Mouse (Mus musculus) heart, adult 2 months (tissue): Measurements from ENCODE around the gene Dram1. TPM values are rescaled to one million over a fixed set of nuclear protein-coding genes. Genes with fewer than 3 reads are reported as not detected.
A peak's percentile ranks its signal among the peaks of the same experiment; 100 is the strongest.

ENCODE experiments used
- DNase-seq, 2 experiments: peaks; one replicate each; pipeline ENCODE4 v3.0.0; 2021
- H3K27ac ChIP-seq: fragments of 200-600 bp; 2 replicates; pipeline ENCODE4 v1.8.1; 2022
- H3K27me3 ChIP-seq: fragments of 200-500 bp; 2 replicates; pipeline ENCODE4 v1.6.1; 2012; ENCODE audit warnings: mild to moderate bottlenecking, low read length, inconsistent platforms, mixed read lengths; ENCODE audit not compliant: control insufficient read depth, insufficient read depth
- H3K36me3 ChIP-seq: fragments of 200-500 bp; 2 replicates; pipeline ENCODE4 v1.6.1; 2012; ENCODE audit warnings: low read length, inconsistent platforms; ENCODE audit not compliant: control insufficient read depth, insufficient read depth
- H3K4me1 ChIP-seq: fragments of 200-500 bp; 2 replicates; pipeline ENCODE4 v1.6.1; 2011; ENCODE audit warnings: low read length; ENCODE audit not compliant: control insufficient read depth, insufficient read depth
- H3K4me3 ChIP-seq: fragments of 200-600 bp; 2 replicates; pipeline ENCODE4 v1.8.1; 2022
- H3K79me2 ChIP-seq: fragments of 200-500 bp; replicated peaks from 2 replicates; pipeline ENCODE4 v1.6.1; 2012; ENCODE audit warnings: mild to moderate bottlenecking, inconsistent platforms, low read length, moderate library complexity, mixed read lengths; ENCODE audit not compliant: control insufficient read depth, insufficient read depth
- H3K9ac ChIP-seq: fragments of 200-500 bp; 2 replicates; pipeline ENCODE4 v1.6.1; 2012; ENCODE audit warnings: low read depth, mild to moderate bottlenecking, control low read depth, inconsistent platforms, low read length, mixed read lengths
- CTCF ChIP-seq: fragments of 200-600 bp; IDR thresholded peaks from 2 replicates; pipeline ENCODE4 v1.8.1; 2022; ENCODE audit warnings: antibody characterized with exemption, mild to moderate bottlenecking, moderate library complexity
- EP300 ChIP-seq: fragments of 200-500 bp; IDR thresholded peaks from 2 replicates; pipeline ENCODE4 v1.6.1; 2011; ENCODE audit warnings: low read depth, low read length, control low read depth; ENCODE audit not compliant: insufficient read depth
- POLR2A ChIP-seq: fragments of 200-500 bp; IDR thresholded peaks from 2 replicates; pipeline ENCODE4 v1.6.1; 2011; ENCODE audit warnings: mild to moderate bottlenecking, low read depth, low read length, control low read depth; ENCODE audit not compliant: insufficient read depth
- WGBS: fragments of 180-500 bp; shearing (Covaris S2); methylation state at CpG from one replicate; pipeline ENCODE4 v1.1.7; 2018; 5-methylcytosine and 5-hydroxymethylcytosine counted together
- intact Hi-C: fragments of 180-260 bp; cut with DNase I; formaldehyde crosslinking; loops from one replicate; pipeline ENCODE4 v1.15.1; 2025
- polyA plus RNA-seq: library from polyadenylated mRNA; depleted of rRNA; stranded (reverse); fragments of >200 nt; gene quantifications from 2 replicates; pipeline ENCODE4 v1.2.3, GENCODE M21; 2012
- total RNA-seq, 2 experiments: library from RNA; stranded (reverse); gene quantifications; 2 replicates each; pipeline ENCODE4 v1.2.3; 2021

Gene Dram1
- total and polyA plus RNA-seq, 3 experiments, result 3.7 to 6.8 (median 4.5) TPM

DNA sequence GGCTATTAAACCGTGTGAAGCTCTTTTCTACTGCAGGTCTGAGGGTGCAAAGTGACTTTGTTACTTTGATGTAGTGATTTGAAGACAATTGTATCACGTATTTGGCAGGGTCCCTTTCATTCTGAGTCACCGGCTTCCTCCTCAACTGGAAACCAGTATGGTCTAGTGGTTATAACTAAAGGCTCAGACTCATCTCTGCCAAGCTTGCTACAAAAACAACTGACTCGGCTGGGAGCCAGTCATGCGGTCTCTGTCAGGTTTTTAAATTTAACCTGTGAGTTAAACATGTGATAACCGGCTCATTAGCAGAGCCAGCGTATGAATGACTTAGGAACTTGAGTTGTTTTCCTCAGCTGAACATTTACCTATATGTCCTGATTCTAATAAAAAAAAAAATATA lies 26.9 kb upstream of the Dram1 start:
- H3K4me3 ChIP-seq, result no peak overlapping the region
- H3K36me3 ChIP-seq, result peaks cover 3% of the 10 kb centered on the region; the same call in 1 of the 2 replicates
- H3K9ac ChIP-seq, result peak overlapping the region; percentile 25; the same call in 1 of the 2 replicates
- H3K4me1 ChIP-seq, result peaks cover 9% of the 10 kb centered on the region
- TF ChIP-seq EP300, result 0 out of 2 replicates have a peak, but pooled peaks have one; percentile 19
- TF ChIP-seq CTCF, result no peak
- DNase-seq, result peak in 1 of 2 experiments; percentile 73
- peak overlapping the region; percentile 79 for H3K27ac ChIP-seq
- WGBS, result 15% methylated on average over 7 of the region's 7 CpGs
- no peaks in the 10 kb centered on the region for H3K27me3 ChIP-seq
- intact Hi-C loops, result loop anchor here (2.0 kb wide), 1 partner anchor 23 kb away; no protein-coding TSS in a partner anchor
- H3K79me2 ChIP-seq, result no peaks in the 10 kb centered on the region

DNA sequence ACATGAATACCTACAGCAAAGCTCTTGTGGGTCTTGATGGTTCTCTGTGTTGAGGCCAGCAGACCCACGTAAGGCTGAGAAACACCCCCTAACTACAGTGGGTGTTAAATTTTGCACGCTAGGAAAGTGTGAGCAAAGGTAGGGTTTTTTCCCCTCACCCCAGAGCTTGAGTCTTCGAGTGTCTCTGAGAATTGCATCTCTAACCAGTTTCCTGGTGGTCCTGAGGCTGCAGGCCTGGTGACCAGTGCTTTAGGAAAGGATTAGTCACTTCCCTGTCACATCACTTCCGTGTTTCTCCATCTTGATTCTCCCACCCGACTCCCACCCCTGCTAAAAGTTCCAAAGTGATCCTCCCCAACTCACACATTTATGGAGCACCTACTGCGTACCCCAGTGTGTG lies 25.3 kb upstream of the Dram1 start:
- Histone ChIP-seq H3K79me2 (peaks cover 4% of the 10 kb centered on the region; the same call in 1 of the 2 replicates), H3K4me3 (no peak overlapping the region), H3K27ac (no peak overlapping the region), H3K4me1 (peaks cover 7% of the 10 kb centered on the region), H3K36me3 (peaks cover 3% of the 10 kb centered on the region; the same call in 1 of the 2 replicates), H3K27me3 (no peaks in the 10 kb centered on the region), H3K9ac (no peak overlapping the region)
- no peak for DNase-seq
- intact Hi-C loops, result no loop called here
- WGBS, result 64% methylated on average over 6 of the region's 6 CpGs
- TF ChIP-seq EP300 (no peak), CTCF (no peak), POLR2A (no peak)

DNA sequence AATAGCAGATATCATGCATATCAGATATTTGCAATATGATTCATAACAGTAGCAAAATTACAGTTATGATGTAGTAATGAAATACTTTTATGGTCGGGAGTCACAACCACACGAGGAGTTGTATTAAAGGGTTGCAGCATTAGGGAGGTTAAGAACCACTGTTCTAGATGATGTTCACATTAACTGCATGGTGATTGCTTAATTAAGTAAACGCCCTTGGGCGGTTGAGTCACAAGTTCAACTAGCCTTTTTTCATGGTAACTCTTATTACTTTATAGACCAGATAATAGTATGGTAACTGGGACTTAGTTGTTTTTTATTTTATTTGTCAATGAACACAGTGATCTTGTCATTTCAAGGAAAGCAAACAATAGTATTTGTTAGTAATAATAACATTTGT lies 24.1 kb upstream of the Dram1 start:
- H3K4me1 ChIP-seq, result peaks cover 6% of the 10 kb centered on the region
- DNase-seq, result no peak
- no peak overlapping the region for H3K27ac ChIP-seq
- no peak for TF ChIP-seq CTCF
- H3K4me3 ChIP-seq, result no peak overlapping the region
- 95% methylated on average over 4 of the region's 4 CpGs for WGBS
- peaks cover 3% of the 10 kb centered on the region; the same call in 1 of the 2 replicates for H3K36me3 ChIP-seq
- no peak overlapping the region for H3K9ac ChIP-seq
- intact Hi-C loops, result no loop called here
- H3K27me3 ChIP-seq, result no peaks in the 10 kb centered on the region
- peaks cover 4% of the 10 kb centered on the region; the same call in 1 of the 2 replicates for H3K79me2 ChIP-seq

DNA sequence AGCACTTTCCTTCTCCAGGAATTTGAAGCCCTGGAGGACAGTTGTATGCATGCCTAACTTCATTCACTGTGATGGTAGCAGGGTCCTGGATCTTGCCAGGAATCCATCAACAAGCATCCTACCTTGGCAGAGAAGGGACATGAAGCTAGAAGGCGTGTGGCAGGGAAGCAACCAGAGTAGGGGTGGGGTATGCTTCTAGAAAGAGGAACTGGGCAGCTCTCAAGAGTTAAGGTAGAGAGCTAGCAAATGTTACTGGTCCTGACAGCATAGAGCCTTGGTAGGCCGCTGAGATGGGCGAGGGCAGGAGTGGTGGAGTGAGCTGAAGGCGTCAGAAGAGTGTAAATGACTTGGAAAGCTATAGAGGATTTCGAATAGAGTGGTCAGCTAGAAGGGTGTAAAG lies 20.4 kb upstream of the Dram1 start:
- no peak for DNase-seq
- Histone ChIP-seq H3K4me3 (no peak overlapping the region), H3K27me3 (no peaks in the 10 kb centered on the region), H3K9ac (no peak overlapping the region), H3K4me1 (no peaks in the 10 kb centered on the region; the same call in 1 of the 2 replicates), H3K36me3 (no peaks in the 10 kb centered on the region), H3K27ac (no peak overlapping the region), H3K79me2 (peaks cover 4% of the 10 kb centered on the region; the same call in 1 of the 2 replicates)
- intact Hi-C loops, result no loop called here
- 81% methylated on average over 5 of the region's 5 CpGs for WGBS
- TF ChIP-seq EP300, result no peak
- TF ChIP-seq POLR2A, result no peak

DNA sequence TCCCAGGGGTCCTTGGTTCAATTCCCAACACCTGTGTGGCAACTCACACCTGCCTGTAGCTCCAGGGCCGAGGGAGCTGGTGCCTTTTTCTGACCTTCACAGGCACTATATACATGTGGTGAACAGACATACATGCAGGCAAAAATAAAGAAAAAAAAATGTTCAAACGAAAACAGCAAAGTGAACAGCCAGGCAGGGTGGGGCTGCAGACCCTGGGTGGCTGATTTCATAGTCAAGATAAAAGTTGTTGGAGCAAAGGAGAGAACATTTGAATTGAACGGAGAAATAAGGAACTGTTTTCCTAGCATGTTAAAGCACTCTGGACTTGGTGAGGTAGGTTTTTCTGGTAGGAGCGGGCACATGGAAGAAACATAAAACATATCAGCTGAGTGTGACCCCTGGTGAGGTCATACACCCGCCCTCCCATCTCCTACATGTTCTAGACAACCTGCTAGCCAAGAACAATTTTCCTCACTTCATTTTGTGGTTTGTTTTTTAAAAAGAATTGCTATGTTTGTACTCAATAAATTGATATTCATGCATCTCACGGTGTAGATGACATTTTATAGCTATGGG lies 19.9 kb upstream of the Dram1 start:
- 78% methylated on average over 6 of the region's 6 CpGs for WGBS
- no peak overlapping the region for H3K27ac ChIP-seq
- DNase-seq, result no peak
- H3K36me3 ChIP-seq, result no peaks in the 10 kb centered on the region
- no peak overlapping the region for H3K4me3 ChIP-seq
- H3K79me2 ChIP-seq, result peaks cover 4% of the 10 kb centered on the region; the same call in 1 of the 2 replicates
- H3K4me1 ChIP-seq, result no peaks in the 10 kb centered on the region; the same call in 1 of the 2 replicates
- intact Hi-C loops, result no loop called here
- H3K9ac ChIP-seq, result no peak overlapping the region
- TF ChIP-seq POLR2A (no peak), CTCF (no peak), EP300 (no peak)
- no peaks in the 10 kb centered on the region for H3K27me3 ChIP-seq

DNA sequence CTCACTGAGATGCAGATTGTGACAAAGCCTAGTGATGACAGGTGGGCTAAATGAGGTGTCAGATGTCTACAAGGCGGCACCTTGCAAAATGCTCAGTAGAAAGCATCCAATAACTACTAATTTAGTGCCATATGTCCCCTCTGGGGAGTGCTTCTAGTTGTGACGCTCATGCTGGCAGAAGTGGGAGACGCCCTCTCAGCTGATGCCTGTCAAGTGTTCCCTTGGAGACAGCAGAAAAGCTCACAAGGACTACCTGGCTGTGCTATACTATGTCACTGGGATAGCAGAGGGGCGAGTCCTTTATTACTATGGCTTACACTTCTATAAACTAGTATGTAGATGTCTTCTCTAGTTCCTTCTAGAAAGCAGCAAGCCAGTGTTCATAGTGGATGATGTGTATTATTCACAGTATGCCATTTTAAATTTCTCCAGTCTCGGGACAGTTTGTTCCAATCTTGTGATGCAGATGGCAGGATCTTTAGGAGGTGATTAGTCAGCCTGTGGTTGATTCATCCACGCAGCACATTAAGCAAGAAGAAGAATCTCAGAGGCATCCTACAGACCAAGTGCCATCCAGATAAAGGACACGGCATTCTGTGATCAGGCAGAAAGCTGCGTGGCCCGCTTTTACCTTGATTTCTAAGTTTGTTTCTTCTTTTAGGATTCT lies 13.4 kb upstream of the Dram1 start:
- intact Hi-C loops, result no loop called here
- H3K79me2 ChIP-seq, result no peaks in the 10 kb centered on the region
- no peaks in the 10 kb centered on the region for H3K27me3 ChIP-seq
- H3K27ac ChIP-seq, result no peak overlapping the region
- no peak for DNase-seq
- no peaks in the 10 kb centered on the region for H3K36me3 ChIP-seq
- H3K4me3 ChIP-seq, result no peak overlapping the region
- no peak for TF ChIP-seq POLR2A
- no peak for TF ChIP-seq CTCF
- WGBS, result 89% methylated on average over 9 of the region's 9 CpGs
- H3K9ac ChIP-seq, result no peak overlapping the region
- peaks cover 7% of the 10 kb centered on the region for H3K4me1 ChIP-seq
